Mouse (Mus musculus) CH12.LX (cell line): ENCODE data around the gene Hpcal1. TPM values are rescaled to one million over a fixed set of nuclear protein-coding genes. Genes with fewer than 3 reads are reported as not detected.

ENCODE experiments used
- DNase-seq: peaks from one replicate; pipeline ENCODE4 v3.0.0-alpha.2; 2013; ENCODE audit errors: extremely low read depth
- H3K27ac ChIP-seq: 2 replicates; pipeline ENCODE4 v1.5.1; 2012; ENCODE audit warnings: low read depth, mild to moderate bottlenecking, control low read depth, moderate library complexity; ENCODE audit not compliant: insufficient read depth
- H3K27me3 ChIP-seq: replicated peaks from 2 replicates; pipeline ENCODE3; 2012; ENCODE audit warnings: inconsistent platforms
- H3K36me3 ChIP-seq, 2 experiments: replicated peaks in 1 of 2; 2 replicates each; pipeline versions ENCODE3 to v1.6.1; 2012; ENCODE audit warnings: inconsistent platforms in 1 of 2, low read length in 1 of 2, mild to moderate bottlenecking in 1 of 2, mixed read lengths in 1 of 2, moderate library complexity in 1 of 2; ENCODE audit not compliant: control insufficient read depth in 1 of 2, insufficient read depth in 1 of 2
- H3K4me1 ChIP-seq, 2 experiments: 2 replicates each; pipeline ENCODE4 v1.6.1; 2012; ENCODE audit warnings: inconsistent platforms in 1 of 2, moderate library complexity in 1 of 2; ENCODE audit not compliant: insufficient read depth in 2 of 2, control insufficient read depth in 1 of 2
- H3K4me2 ChIP-seq: 2 replicates; pipeline ENCODE4 v1.6.1; 2012; ENCODE audit warnings: low read depth, mild to moderate bottlenecking, control low read depth; ENCODE audit not compliant: poor library complexity, insufficient read depth, severe bottlenecking
- H3K4me3 ChIP-seq, 3 experiments: fragments of 150-350 bp in 1 of 3; sonication (generic) in 1 of 3; replicated peaks in 1 of 3; 2 replicates each; pipeline versions ENCODE3 to v1.5.1; 2011 to 2012; ENCODE audit warnings: low read depth in 2 of 3, low read length in 2 of 3, mild to moderate bottlenecking in 2 of 3, moderate library complexity in 2 of 3, control low read depth in 1 of 3, improper control_type of control experiment in 1 of 3, inconsistent platforms in 1 of 3, mixed read lengths in 1 of 3; ENCODE audit not compliant: poor library complexity in 1 of 3
- H3K79me2 ChIP-seq: replicated peaks from 2 replicates; pipeline ENCODE4 v1.6.1; 2012; ENCODE audit warnings: mild to moderate bottlenecking, moderate library complexity; ENCODE audit not compliant: control insufficient read depth, poor library complexity, insufficient read depth, severe bottlenecking; ENCODE audit errors: extremely low read depth
- H3K9ac ChIP-seq: 2 replicates; pipeline ENCODE4 v1.6.1; 2012; ENCODE audit warnings: low read depth, mild to moderate bottlenecking, control low read depth, moderate library complexity; ENCODE audit not compliant: insufficient read depth
- H3K9me3 ChIP-seq: replicated peaks from 2 replicates; pipeline ENCODE3; 2012; ENCODE audit warnings: low read length, inconsistent platforms, mixed read lengths
- CHD2 ChIP-seq: IDR thresholded peaks from 2 replicates; pipeline ENCODE4 v1.6.1; 2011; ENCODE audit warnings: low read length, improper control_type of control experiment
- CTCF ChIP-seq, 2 experiments: IDR thresholded peaks in 1 of 2; conservative IDR thresholded peaks in 1 of 2; 2 replicates each; pipeline ENCODE4 v1.5.1; 2011 to 2012; ENCODE audit warnings: low read depth in 2 of 2, low read length in 2 of 2, improper control_type of control experiment in 1 of 2, inconsistent platforms in 1 of 2, mild to moderate bottlenecking in 1 of 2, moderate library complexity in 1 of 2
- ELF1 ChIP-seq: IDR thresholded peaks from 2 replicates; pipeline ENCODE4 v1.6.1; 2014; ENCODE audit warnings: low read depth, mild to moderate bottlenecking, inconsistent platforms, low read length, improper control_type of control experiment
- EP300 ChIP-seq: IDR thresholded peaks from 2 replicates; pipeline ENCODE4 v1.6.1; 2011; ENCODE audit warnings: low read length, improper control_type of control experiment
- GABPA ChIP-seq: IDR thresholded peaks from 2 replicates; pipeline ENCODE4 v1.6.1; 2012; ENCODE audit warnings: low read depth, low read length, improper control_type of control experiment, inconsistent platforms; ENCODE audit not compliant: insufficient replicate concordance
- HCFC1 ChIP-seq: IDR thresholded peaks from 2 replicates; pipeline ENCODE4 v1.6.1; 2012; ENCODE audit warnings: low read depth, mild to moderate bottlenecking, inconsistent platforms, low read length, improper control_type of control experiment
- JUND ChIP-seq: conservative IDR thresholded peaks from 2 replicates; pipeline ENCODE4 v1.6.1; 2011; ENCODE audit warnings: low read depth, low read length, improper control_type of control experiment
- MAX ChIP-seq: IDR thresholded peaks from 2 replicates; pipeline ENCODE4 v1.6.1; 2011; ENCODE audit warnings: low read length, improper control_type of control experiment
- MEF2A ChIP-seq: IDR thresholded peaks from 2 replicates; pipeline ENCODE4 v1.6.1; 2014; ENCODE audit warnings: low read depth, mild to moderate bottlenecking, inconsistent platforms, low read length, improper control_type of control experiment, borderline replicate concordance
- NRF1 ChIP-seq: IDR thresholded peaks from 2 replicates; pipeline ENCODE4 v1.6.1; 2014; ENCODE audit warnings: low read depth, mild to moderate bottlenecking, inconsistent platforms, low read length, improper control_type of control experiment, moderate library complexity
- POLR2A ChIP-seq: IDR thresholded peaks from 2 replicates; pipeline ENCODE4 v1.6.1; 2011; ENCODE audit warnings: low read depth, mild to moderate bottlenecking, improper control_type of control experiment, low read length
- POLR2AphosphoS2 ChIP-seq: IDR thresholded peaks from 2 replicates; pipeline ENCODE4 v1.6.1; 2011; ENCODE audit warnings: low read depth, low read length, improper control_type of control experiment
- RCOR1 ChIP-seq: conservative IDR thresholded peaks from 2 replicates; pipeline ENCODE4 v1.6.1; 2012; ENCODE audit warnings: low read depth, mild to moderate bottlenecking, inconsistent platforms, low read length, improper control_type of control experiment
- SIN3A ChIP-seq: IDR thresholded peaks from 2 replicates; pipeline ENCODE4 v1.6.1; 2012; ENCODE audit warnings: low read length, improper control_type of control experiment, inconsistent platforms
- SMC3 ChIP-seq: IDR thresholded peaks from 2 replicates; pipeline ENCODE4 v1.6.1; 2011; ENCODE audit warnings: low read depth, low read length, improper control_type of control experiment
- TBP ChIP-seq: conservative IDR thresholded peaks from 2 replicates; pipeline ENCODE4 v1.6.1; 2011; ENCODE audit warnings: low read depth, low read length, improper control_type of control experiment
- UBTF ChIP-seq: IDR thresholded peaks from 2 replicates; pipeline ENCODE4 v1.6.1; 2012; ENCODE audit warnings: low read depth, mild to moderate bottlenecking, inconsistent platforms, low read length, improper control_type of control experiment, moderate library complexity
- USF1 ChIP-seq: IDR thresholded peaks from 2 replicates; pipeline ENCODE4 v1.6.1; 2014; ENCODE audit warnings: low read depth, mild to moderate bottlenecking, inconsistent platforms, low read length, improper control_type of control experiment
- USF2 ChIP-seq: conservative IDR thresholded peaks from 2 replicates; pipeline ENCODE4 v1.6.1; 2011; ENCODE audit warnings: low read depth, low read length, improper control_type of control experiment
- ZC3H11A ChIP-seq: IDR thresholded peaks from 2 replicates; pipeline ENCODE4 v1.6.1; 2012; ENCODE audit warnings: low read depth, mild to moderate bottlenecking, inconsistent platforms, low read length, improper control_type of control experiment
- ZKSCAN1 ChIP-seq: IDR thresholded peaks from 2 replicates; pipeline ENCODE4 v1.6.1; 2012; ENCODE audit warnings: low read depth, inconsistent platforms, low read length, improper control_type of control experiment, borderline replicate concordance
- ZNF384 ChIP-seq: IDR thresholded peaks from 2 replicates; pipeline ENCODE4 v1.6.1; 2012; ENCODE audit warnings: low read depth, low read length, improper control_type of control experiment, inconsistent platforms
- dilution Hi-C: fragments of 300-500 bp; cut with MboI; formaldehyde crosslinking; loops from 2 replicates; pipeline ENCODE4 v1.14.3; 2020; ENCODE audit warnings: low sequenced_read_pairs; ENCODE audit not compliant: extremely low pct_unique_long_range_greater_than_20kb, extremely low pct_ligation_motif_present
- in situ Hi-C: fragments of 300-500 bp; cut with MboI; formaldehyde crosslinking; loops from 3 replicates; pipeline ENCODE4 v1.14.3; 2019; ENCODE audit warnings: low sequenced_read_pairs, low pct_ligation_motif_present, low pct_unique_long_range_greater_than_20kb, mixed read lengths
- polyA plus RNA-seq: library from polyadenylated mRNA; unstranded; fragments of >175 nt; gene quantifications from 2 replicates; pipeline ENCODE4 v1.2.1, GENCODE M21; 2012; ENCODE audit warnings: low read depth; ENCODE audit not compliant: insufficient read length
- total RNA-seq, 2 experiments: library from RNA; depleted of rRNA; stranded (reverse); fragments of 300-350 nt in 1 of 2; fragments of >200 nt in 1 of 2; gene quantifications; 2 replicates each; pipeline ENCODE4 v1.2.3; 2012 to 2014

Gene Hpcal1
- total and polyA plus RNA-seq, 3 experiments, result 4.9 to 5.5 (median 4.9) TPM

- no peak overlapping the region for H3K4me2 ChIP-seq
- H3K27me3 ChIP-seq, result no peaks in the 10 kb centered on the region
- no peak overlapping the region for H3K9ac ChIP-seq
- no peak overlapping the region for H3K4me3 ChIP-seq
- dilution Hi-C loops, result no loop called here
- no peaks in the 10 kb centered on the region for H3K36me3 ChIP-seq
- H3K4me1 ChIP-seq, result peaks cover 0 to 29% of the 10 kb centered on the region in 2 experiments; a peak in 2 of 4 replicates
- TF ChIP-seq EP300, result no peak
- TF ChIP-seq HCFC1, result no peak
- TF ChIP-seq USF1, result no peak
- no peak for TF ChIP-seq MAX
- TF ChIP-seq GABPA, result no peak
- TF ChIP-seq USF2, result no peak
- TF ChIP-seq JUND, result no peak
- TF ChIP-seq ZNF384, result no peak
- no peak for TF ChIP-seq CTCF (conservative IDR thresholded peaks at IDR 0.05 in 1 of 2, IDR thresholded peaks at IDR 0.05 in 1 of 2; ENCODE audit: low read depth in 2 of 2, low read length in 2 of 2)
- no peak for TF ChIP-seq RCOR1
- TF ChIP-seq ZKSCAN1, result no peak
- no peak for TF ChIP-seq NRF1
- no peak for TF ChIP-seq POLR2AphosphoS2
- no peak for TF ChIP-seq MEF2A
- TF ChIP-seq CHD2, result no peak
- no peak for TF ChIP-seq UBTF
- TF ChIP-seq, all 38 proteins: peak for 0
- Histone ChIP-seq H3K9me3 (peaks cover 16% of the 10 kb centered on the region), H3K27ac (no peak overlapping the region), H3K79me2 (no peaks in the 10 kb centered on the region)
- DNase-seq, result no peak
- in situ Hi-C loops, result loop anchor here (25.0 kb wide), 1 partner anchor 296 kb away; no protein-coding TSS in a partner anchor
Measured at GRCm38 (mm10) chr12:17658521-17658920, 32.1 kb upstream of the Hpcal1 start.

DNA sequence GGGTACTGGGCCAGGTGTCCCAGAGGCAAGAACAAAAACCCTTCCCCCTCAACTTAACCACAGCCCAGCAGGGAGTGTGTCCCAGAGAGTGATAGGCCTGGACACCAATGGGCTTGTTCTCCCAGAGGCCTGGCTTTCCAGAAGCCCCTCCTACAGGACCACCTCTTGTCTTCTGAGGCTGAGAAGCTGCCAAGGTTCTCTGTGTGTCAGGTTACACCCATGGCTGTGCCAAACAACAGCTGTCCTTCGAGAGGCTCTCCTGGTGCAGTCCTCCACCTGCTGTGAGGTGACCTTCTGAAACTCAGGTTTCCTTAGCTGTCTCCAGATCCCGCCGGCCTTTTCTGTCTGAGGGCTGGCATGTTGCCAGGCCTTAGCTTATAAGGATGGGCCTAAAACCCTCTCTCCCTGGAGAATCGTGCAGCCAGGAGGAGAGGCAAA, 29.2 kb upstream of the Hpcal1 start:
- in situ Hi-C loops, result loop anchor here (25.0 kb wide), 1 partner anchor 299 kb away; no protein-coding TSS in a partner anchor

More for the DNA sequence above, 29.2 kb upstream of the Hpcal1 start:
- peak; percentile 29 for DNase-seq
- no peaks in the 10 kb centered on the region for H3K36me3 ChIP-seq
- TF ChIP-seq POLR2A (no peak), ZC3H11A (no peak), ELF1 (no peak), USF1 (no peak), SIN3A (no peak), TBP (no peak), SMC3 (no peak), EP300 (no peak), JUND (no peak), GABPA (no peak)
- H3K9me3 ChIP-seq, result peaks cover 9% of the 10 kb centered on the region
- no peak overlapping the region for H3K4me3 ChIP-seq
- no peak overlapping the region for H3K27ac ChIP-seq
- H3K27me3 ChIP-seq, result no peaks in the 10 kb centered on the region
- dilution Hi-C loops, result no loop called here
- peaks cover 0 to 42% of the 10 kb centered on the region in 2 experiments; a peak in 2 of 4 replicates for H3K4me1 ChIP-seq
- no peaks in the 10 kb centered on the region for H3K79me2 ChIP-seq
- no peak overlapping the region for H3K9ac ChIP-seq
- no peak overlapping the region for H3K4me2 ChIP-seq
